Mouse (Mus musculus) kidney, adult 2 months (tissue): ENCODE results near the gene Adprh.

Source experiments
- CTCF ChIP-seq: fragments of 200-500 bp; conservative IDR thresholded peaks from 2 replicates; pipeline ENCODE4 v1.5.1; 2011; ENCODE audit warnings: low read depth, mild to moderate bottlenecking, control low read depth, low read length, moderate library complexity, mixed read lengths; ENCODE audit not compliant: insufficient read depth, insufficient read length
- POLR2A ChIP-seq: fragments of 200-500 bp; IDR thresholded peaks from one replicate; pipeline ENCODE4 v1.6.1; 2011; ENCODE audit warnings: low read depth, low read length, control low read depth

GRCm38 (mm10) chr16:38401468-38401867, 51.0 kb downstream of the Adprh start:
- no peak for TF ChIP-seq CTCF
- no peak for TF ChIP-seq POLR2A
